Mouse (Mus musculus) heart, postnatal 14 days (tissue): ENCODE data around the gene Cnn3. TPM values are rescaled to one million over a fixed set of nuclear protein-coding genes. Genes with fewer than 3 reads are reported as not detected.

Source experiments
- DNase-seq, 2 experiments: peaks; one replicate each; pipeline ENCODE4 v3.0.0; 2021 to 2022
- intact Hi-C: fragments of 180-260 bp; cut with DNase I; formaldehyde crosslinking; loops from one replicate; pipeline ENCODE4 v1.15.1; 2025
- total RNA-seq, 2 experiments: library from RNA; stranded (reverse); gene quantifications; 2 replicates each; pipeline ENCODE4 v1.2.3; 2021

Cnn3 gene
- total RNA-seq, 2 experiments from 2014 or later: 68.1 to 74.9 TPM

- intact Hi-C loops: no loop called here
- DNase-seq: no peak
Observed at GRCm38 (mm10) chr3:121481564-121481963, 55.3 kb downstream of the Cnn3 start.

GRCm38 (mm10) chr3:121483266-121484161, 57.2 kb downstream of the Cnn3 start:
- intact Hi-C loops: no loop called here
- no peak for DNase-seq

DNA sequence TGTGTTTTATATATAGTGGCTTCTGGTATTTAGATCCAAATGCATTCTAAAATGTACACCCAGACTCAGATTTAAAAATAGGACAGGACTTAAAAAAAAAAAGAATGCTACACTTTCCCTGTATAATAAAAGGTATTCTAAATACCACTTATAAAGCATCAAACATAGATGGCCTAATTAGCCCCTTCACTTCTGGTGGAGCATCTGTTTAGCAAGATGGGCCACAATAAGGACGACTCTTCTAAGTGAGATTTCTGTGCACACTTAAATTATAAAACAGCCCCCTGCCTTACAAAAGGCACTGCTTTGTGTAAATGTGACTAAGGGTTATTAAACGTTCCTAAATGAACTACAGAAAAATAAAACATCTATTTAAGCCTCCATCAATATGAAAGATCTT, 58.9 kb downstream of the Cnn3 start:
- intact Hi-C loops: no loop called here
- no peak for DNase-seq

GRCm38 (mm10) chr3:121489462-121490118, 63.3 kb downstream of the Cnn3 start:
- no peak for DNase-seq
- intact Hi-C loops: no loop called here

- intact Hi-C loops: no loop called here
- DNase-seq: no peak
Observed at GRCm38 (mm10) chr3:121490941-121491340, 64.6 kb downstream of the Cnn3 start.

- intact Hi-C loops: no loop called here
- no peak for DNase-seq
Observed at GRCm38 (mm10) chr3:121492026-121492425, 65.7 kb downstream of the Cnn3 start.

DNA sequence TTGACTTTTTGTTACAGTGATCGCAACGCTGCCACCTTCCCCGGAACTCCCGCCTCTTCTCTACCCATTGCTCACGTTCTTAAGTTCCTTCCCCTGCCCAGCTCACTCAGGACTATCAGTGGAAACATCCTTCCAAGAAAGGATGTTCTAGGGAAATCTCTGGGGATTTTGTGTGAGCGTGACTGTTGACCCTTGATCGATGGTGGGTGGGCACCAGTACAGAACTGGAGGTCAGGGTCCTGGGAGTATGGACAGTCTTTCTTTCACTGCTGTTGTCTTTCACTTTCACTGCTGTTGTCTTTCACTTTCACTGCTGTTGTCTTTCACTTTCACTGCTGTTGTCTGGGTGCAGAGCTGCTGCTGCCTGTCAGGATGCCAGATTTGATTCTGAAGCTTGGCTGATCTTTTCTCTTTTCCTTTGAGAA, 67.7 kb downstream of the Cnn3 start:
- intact Hi-C loops: no loop called here
- DNase-seq: no peak

GRCm38 (mm10) chr3:121500225-121500624, 73.9 kb downstream of the Cnn3 start:
- intact Hi-C loops: loop anchor here (1.0 kb wide), 2 partner anchors 73 to 193 kb away; no protein-coding TSS in a partner anchor
- DNase-seq: peak; percentile 83 to 88

DNA sequence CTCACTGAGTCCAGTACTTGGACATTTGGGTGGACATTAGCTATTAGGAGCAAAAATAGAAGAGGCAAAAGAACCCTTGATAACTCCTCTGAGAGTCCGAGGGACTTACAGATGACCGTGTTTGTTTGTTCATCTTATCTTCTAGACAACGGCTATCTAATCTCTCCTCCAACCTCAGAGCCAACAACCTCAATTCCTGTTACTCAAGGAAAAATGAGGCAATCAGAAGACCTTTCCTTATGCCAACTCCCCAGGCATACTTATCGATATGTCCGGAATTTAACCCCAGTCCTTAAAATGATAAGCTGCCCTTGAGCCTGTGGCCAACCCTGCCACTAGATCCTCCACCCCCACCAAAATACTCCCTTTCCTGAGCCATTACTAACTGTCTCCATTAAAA, 74.4 kb downstream of the Cnn3 start:
- DNase-seq: no peak
- intact Hi-C loops: loop anchor here (1.0 kb wide), 2 partner anchors 73 to 193 kb away; no protein-coding TSS in a partner anchor

GRCm38 (mm10) chr3:121504927-121505487, 78.7 kb downstream of the Cnn3 start:
- intact Hi-C loops: no loop called here

DNA sequence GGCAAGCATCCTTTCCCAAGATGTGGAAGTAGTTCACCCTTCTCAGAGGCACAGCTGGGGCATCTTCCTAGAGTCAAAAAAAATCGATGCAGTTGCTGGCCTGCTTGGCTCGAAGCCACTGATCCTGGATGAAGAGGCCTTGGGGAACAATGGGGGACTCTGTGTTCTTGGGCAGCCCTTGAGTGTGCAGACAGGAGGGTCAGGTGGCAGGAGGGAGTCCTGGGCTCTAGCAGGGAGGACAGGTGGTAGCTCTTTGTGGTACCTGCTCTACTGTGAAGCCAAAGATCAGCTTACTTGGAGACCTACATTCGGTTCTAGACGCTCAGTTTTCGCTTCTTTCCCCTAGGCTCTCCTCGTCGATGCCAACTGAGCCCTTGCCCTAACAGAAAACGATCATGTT, 79.9 kb downstream of the Cnn3 start:
- intact Hi-C loops: no loop called here
- DNase-seq: no peak

More at GRCm38 (mm10) chr3:121504927-121505487, 78.7 kb downstream of the Cnn3 start:
- DNase-seq: no peak

DNA sequence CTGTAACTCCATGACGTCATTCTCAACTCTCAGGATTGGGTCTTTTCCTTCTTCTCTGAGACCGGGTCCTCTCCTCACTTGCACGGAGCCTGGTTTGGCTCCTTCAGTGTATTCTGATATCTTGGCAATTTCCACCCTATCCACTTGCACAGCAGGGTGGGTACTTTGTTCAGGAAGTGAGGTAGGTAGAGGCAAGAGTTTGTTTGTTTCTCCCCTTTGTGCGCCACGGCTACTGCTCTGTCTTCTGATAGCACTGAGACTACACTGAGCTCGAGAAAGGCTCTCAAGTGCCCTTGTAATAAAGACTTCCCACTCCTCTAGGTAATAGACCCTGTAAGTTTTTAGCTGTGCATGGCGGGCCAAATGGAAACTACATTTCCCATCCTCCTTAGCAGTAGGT, 80.5 kb downstream of the Cnn3 start:
- DNase-seq: no peak
- intact Hi-C loops: no loop called here

- no peak for DNase-seq
- intact Hi-C loops: no loop called here
Observed at GRCm38 (mm10) chr3:121507678-121508077, 81.4 kb downstream of the Cnn3 start.

Other genes with a start within 250 kb of the Cnn3 start
- gene Tmem56, start 143.4 kb upstream of the Cnn3 start, total RNA-seq: 1 to 10 TPM in 1 of 2 experiments, under 1 TPM in 1; 1.00 to 1.4 TPM
- 10 to 100 TPM; 14.4 to 15.1 TPM for gene Alg14, start 134.7 kb upstream of the Cnn3 start, total RNA-seq
- under 1 TPM; 0.10 to 0.24 TPM for gene Slc44a3, start 105.9 kb downstream of the Cnn3 start, total RNA-seq
- not detected for gene 4930432M17Rik, start 244.3 kb downstream of the Cnn3 start, total RNA-seq